Mouse (Mus musculus): ENCODE measurements around the gene Camk2n1.

Gene Camk2n1

GRCm38 (mm10) chr4:138505171-138505870 lies 51.2 kb downstream of the Camk2n1 start:
- no peak for DNase-seq (ENCODE audit: extremely low spot score, low read depth, low spot score)

GRCm38 (mm10) chr4:138507903-138508302 lies 53.8 kb downstream of the Camk2n1 start:
- DNase-seq (ENCODE audit: extremely low spot score, low read depth, low spot score) = no peak

Measured in hindlimb bud, embryonic 11.5 days (tissue).